In the genomic region with DNA sequence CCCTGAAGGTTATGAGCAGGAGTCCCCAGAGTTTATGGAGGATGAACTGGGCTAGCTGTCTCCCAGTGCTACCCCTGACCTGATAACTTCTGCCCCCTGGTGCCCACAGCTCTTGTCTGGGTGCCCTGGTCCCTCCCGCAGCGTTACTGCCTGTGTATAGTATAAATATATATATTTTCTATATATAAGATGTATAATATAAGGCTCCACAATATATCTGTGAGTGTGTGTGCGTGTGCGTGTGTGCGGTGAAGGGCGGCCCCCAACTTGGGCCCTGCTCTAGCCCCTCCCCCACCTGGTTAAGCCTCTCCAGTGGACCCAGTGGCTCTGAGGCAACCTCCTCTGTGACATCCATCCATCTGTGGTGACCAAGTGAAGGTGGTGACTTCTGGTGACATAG, we compare ENCODE assay signal across 27 mouse cellular contexts. TPM values are rescaled to one million over a fixed set of nuclear protein-coding genes. Genes with fewer than 3 reads are reported as not detected.
"Had no signal": no experiment of that assay in that cellular context is flagged by ENCODE, and none has a peak within 500 bp of the region (broad histone marks: within the 10 kb centered on the region; RNA-seq: fewer than 3 reads in every experiment).

No protein-coding gene starts in this region.

- H3K27ac ChIP-seq: embryonic facial prominence, embryonic 10.5 days; embryonic facial prominence, embryonic 12.5 days; embryonic facial prominence, embryonic 13.5 days; embryonic facial prominence, embryonic 15.5 days; forebrain, embryonic 10.5 days; forebrain, embryonic 12.5 days; forebrain, embryonic 13.5 days; forebrain, embryonic 15.5 days; heart, adult 2 months; heart, embryonic 10.5 days; heart, embryonic 13.5 days had no signal

- ATAC-seq: forebrain, embryonic 13.5 days; forebrain, embryonic 14.5 days; forebrain, embryonic 15.5 days; forebrain, embryonic 16.5 days; forebrain, postnatal 0 days had no signal

- DNase-seq: cerebellum, adult 2 months; cerebellum, adult 8-10 months; cerebellum, adult 9-10 months; embryo, embryonic 11 days; forebrain, postnatal 0 days; gastrocnemius, postnatal 14 days; gastrocnemius, postnatal 25 days; gastrocnemius, postnatal 36 days; heart, adult 11 months; heart, adult 18-20 months; heart, adult 2 months had no signal

- H3K4me3 ChIP-seq: embryonic facial prominence, embryonic 10.5 days; embryonic facial prominence, embryonic 12.5 days; embryonic facial prominence, embryonic 13.5 days; embryonic facial prominence, embryonic 15.5 days; erythroblast, embryonic 14.5 days; forebrain, embryonic 10.5 days; forebrain, embryonic 12.5 days; forebrain, embryonic 13.5 days; forebrain, embryonic 15.5 days; heart, adult 2 months; heart, embryonic 10.5 days; heart, embryonic 12.5 days; heart, embryonic 13.5 days had no signal

RNA-seq across cellular contexts. Expression of gene Mgat3, which starts 54.4 kb away (rescaled TPM):
- total RNA-seq: common myeloid progenitor, adult 5-6 weeks; granulocyte monocyte progenitor cell, adult 5-6 weeks had no signal
- polyA plus RNA-seq: erythroblast, embryonic 14.5 days had no signal
